Mouse (Mus musculus) hindbrain, embryonic 13.5 days (tissue): ENCODE measurements around the gene Dbh. TPM values are rescaled to one million over a fixed set of nuclear protein-coding genes. Genes with fewer than 3 reads are reported as not detected.

Experiments
- ATAC-seq: fragments of 200-750 bp; cut with Nextera tagmentation; 2 replicates; pipeline ENCODE4 v1.8.0; 2017; ENCODE audit warnings: moderate TSS enrichment; ENCODE audit not compliant: low FRiP score
- H3K27ac ChIP-seq: fragments of 300-500 bp; sonication (generic); 2 replicates; pipeline ENCODE4 v1.5.1; 2015; ENCODE audit warnings: inconsistent platforms, mild to moderate bottlenecking, moderate library complexity
- H3K27me3 ChIP-seq: fragments of 300-500 bp; sonication (generic); 2 replicates; pipeline ENCODE4 v1.6.1; 2015; ENCODE audit warnings: mild to moderate bottlenecking, inconsistent platforms
- H3K36me3 ChIP-seq: fragments of 300-500 bp; sonication (generic); 2 replicates; pipeline ENCODE4 v1.6.1; 2015; ENCODE audit warnings: mild to moderate bottlenecking, inconsistent platforms
- H3K4me1 ChIP-seq: fragments of 300-500 bp; sonication (generic); replicated peaks from 2 replicates; pipeline ENCODE4 v1.6.1; 2015; ENCODE audit warnings: inconsistent platforms
- H3K4me2 ChIP-seq: fragments of 300-500 bp; sonication (generic); 2 replicates; pipeline ENCODE4 v1.6.1; 2015; ENCODE audit warnings: inconsistent platforms, mild to moderate bottlenecking, moderate library complexity
- H3K4me3 ChIP-seq: fragments of 300-500 bp; sonication (generic); 2 replicates; pipeline ENCODE4 v1.5.1; 2015; ENCODE audit warnings: mild to moderate bottlenecking, inconsistent platforms
- H3K9ac ChIP-seq: fragments of 300-500 bp; sonication (generic); 2 replicates; pipeline ENCODE4 v1.6.1; 2015; ENCODE audit warnings: mild to moderate bottlenecking, inconsistent platforms
- H3K9me3 ChIP-seq: fragments of 300-500 bp; sonication (generic); 2 replicates; pipeline ENCODE4 v1.6.1; 2016; ENCODE audit warnings: inconsistent platforms
- WGBS: fragments of 180-500 bp; shearing (Covaris S2); methylation state at CpG from one replicate; pipeline ENCODE4 v1.1.7; 2015; 5-methylcytosine and 5-hydroxymethylcytosine counted together
- polyA plus RNA-seq: library from polyadenylated mRNA; unstranded; fragments of >200 nt; fragmentation: Nextera tagmentation; extraction: Ambion mirVana; gene quantifications from 2 replicates; pipeline ENCODE4 v1.2.1, GENCODE M21; 2015

Dbh gene
- polyA plus RNA-seq, 1 experiment from 2014 or later = 3.1 TPM

GRCm38 (mm10) chr2:27232376-27232775 lies 67.3 kb downstream of the Dbh start:
- ATAC-seq = no peak
- Histone ChIP-seq H3K4me3 (no peak overlapping the region), H3K9me3 (no peaks in the 10 kb centered on the region), H3K27me3 (peaks cover 10% of the 10 kb centered on the region), H3K9ac (no peak overlapping the region), H3K27ac (no peak overlapping the region), H3K36me3 (no peaks in the 10 kb centered on the region), H3K4me1 (peaks cover 5% of the 10 kb centered on the region), H3K4me2 (no peak overlapping the region)
- WGBS = 21% methylated on average over 7 of the region's 7 CpGs

Other genes with a start within 250 kb of the Dbh start
- 55.7 and 56.0 TPM in 2 replicates for gene Surf2, start 248.9 kb upstream of the Dbh start, polyA plus RNA-seq
- gene Surf1, start 248.7 kb upstream of the Dbh start, polyA plus RNA-seq = 77.4 and 85.5 TPM in 2 replicates
- gene Surf4, start 231.3 kb upstream of the Dbh start, polyA plus RNA-seq = 113 and 114 TPM in 2 replicates
- 0.10 and 0.14 TPM in 2 replicates for gene Stkld1, start 231.2 kb upstream of the Dbh start, polyA plus RNA-seq
- gene Rexo4, start 200.8 kb upstream of the Dbh start, polyA plus RNA-seq = 33.0 and 35.9 TPM in 2 replicates
- 0.31 TPM in 1 of 2 replicates, not detected in the other for gene Adamts13, start 191.8 kb upstream of the Dbh start, polyA plus RNA-seq
- 117 and 125 TPM in 2 replicates for gene Cacfd1, start 155.3 kb upstream of the Dbh start, polyA plus RNA-seq
- 5.5 and 6.1 TPM in 2 replicates for gene Slc2a6, start 137.2 kb upstream of the Dbh start, polyA plus RNA-seq
- gene Mymk, start 93.1 kb upstream of the Dbh start, polyA plus RNA-seq = 0.56 and 1.1 TPM in 2 replicates
- 7.6 and 8.9 TPM in 2 replicates for gene Adamtsl2, start 85.9 kb upstream of the Dbh start, polyA plus RNA-seq
- gene Fam163b, start 22.7 kb upstream of the Dbh start, polyA plus RNA-seq = 2.5 and 2.9 TPM in 2 replicates
- 4.8 and 6.6 TPM in 2 replicates for gene Sardh, start 83.1 kb downstream of the Dbh start, polyA plus RNA-seq